Comparison of ENCODE assay signal across 31 mouse cellular contexts in the genomic region with DNA sequence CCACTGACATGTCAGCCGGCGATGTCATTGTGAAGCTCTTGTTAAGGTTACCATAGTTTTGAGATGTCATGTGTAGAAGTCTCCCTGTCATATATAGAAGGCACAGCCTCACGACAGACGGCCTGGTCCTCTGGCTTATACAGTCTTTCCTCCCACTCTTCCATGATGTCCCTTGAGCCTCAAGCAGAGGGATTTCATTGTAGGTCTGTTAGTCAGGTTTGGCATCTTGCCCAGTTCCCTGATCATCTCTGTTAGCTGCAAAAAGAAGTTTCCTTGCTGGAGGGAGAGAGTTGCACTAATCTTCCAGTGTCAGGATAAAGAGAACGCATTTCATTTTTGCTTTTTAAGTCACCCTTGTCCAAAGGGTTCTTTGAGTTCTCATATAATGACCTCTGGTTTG. TPM values are rescaled to one million over a fixed set of nuclear protein-coding genes. Genes with fewer than 3 reads are reported as not detected.
"Had no signal": no experiment of that assay in that cellular context is flagged by ENCODE, and none has a peak within 500 bp of the region (broad histone marks: within the 10 kb centered on the region; RNA-seq: fewer than 3 reads in every experiment).

No protein-coding gene starts in this region.

- H3K27me3 ChIP-seq: hindbrain, embryonic 13.5 days; hindbrain, embryonic 15.5 days; kidney, embryonic 15.5 days; limb, embryonic 13.5 days; limb, embryonic 15.5 days had no signal

- H3K36me3 ChIP-seq: heart, embryonic 12.5 days; hindbrain, embryonic 10.5 days; hindbrain, embryonic 13.5 days; hindbrain, embryonic 15.5 days; kidney, embryonic 15.5 days; limb, embryonic 13.5 days; limb, embryonic 15.5 days; liver, embryonic 12.5 days had no signal

- H3K9ac ChIP-seq: heart, embryonic 12.5 days; hindbrain, embryonic 13.5 days; hindbrain, embryonic 15.5 days; kidney, embryonic 15.5 days; limb, embryonic 13.5 days; limb, embryonic 15.5 days; liver, embryonic 12.5 days; liver, embryonic 14.5 days had no signal

- DNase-seq: gastrocnemius, adult 2 months; gastrocnemius, postnatal 10 days; gastrocnemius, postnatal 25 days; heart, adult 2 months; heart, postnatal 10 days; heart, postnatal 4 days; kidney, adult 11 months; kidney, adult 2 months; kidney, adult 9 months; kidney, postnatal 14 days; kidney, postnatal 36 days; layer of hippocampus, adult 9-11 months; layer of hippocampus, postnatal 36 days had no signal

- H3K4me3 ChIP-seq: gastrocnemius, adult 2 months; heart, adult 2 months; heart, embryonic 12.5 days; hindbrain, embryonic 10.5 days; hindbrain, embryonic 13.5 days; hindbrain, embryonic 15.5 days; kidney, embryonic 15.5 days; limb, embryonic 13.5 days; limb, embryonic 15.5 days; liver, embryonic 12.5 days had no signal

- H3K4me2 ChIP-seq: heart, embryonic 12.5 days; hindbrain, embryonic 13.5 days; hindbrain, embryonic 15.5 days; kidney, embryonic 15.5 days; limb, embryonic 13.5 days; limb, embryonic 15.5 days; liver, embryonic 12.5 days had no signal

- H3K4me1 ChIP-seq: heart, embryonic 12.5 days; hindbrain, embryonic 10.5 days; hindbrain, embryonic 13.5 days; hindbrain, embryonic 15.5 days; kidney, embryonic 15.5 days; limb, embryonic 13.5 days; limb, embryonic 15.5 days; liver, embryonic 12.5 days had no signal

- H3K27ac ChIP-seq: gastrocnemius, adult 2 months; heart, adult 2 months; hindbrain, embryonic 10.5 days; hindbrain, embryonic 13.5 days; hindbrain, embryonic 15.5 days; hindbrain, postnatal 0 days; kidney, embryonic 15.5 days; kidney, postnatal 0 days; limb, embryonic 13.5 days; limb, embryonic 15.5 days; liver, embryonic 12.5 days; liver, embryonic 14.5 days had no signal

- H3K9me3 ChIP-seq: hindbrain, embryonic 10.5 days; hindbrain, embryonic 13.5 days; hindbrain, embryonic 15.5 days; kidney, embryonic 15.5 days; limb, embryonic 15.5 days; liver, embryonic 12.5 days had no signal

- ATAC-seq: hindbrain, postnatal 0 days; intestine, embryonic 16.5 days; liver, embryonic 12.5 days had no signal

RNA-seq across cellular contexts. Expression of gene Thegl, which starts 36.8 kb away (rescaled TPM):
- polyA plus RNA-seq: heart, embryonic 12.5 days; heart, embryonic 14.5 days; heart, embryonic 16.5 days; kidney, adult 2 months; kidney, embryonic 15.5 days; large intestine, adult 2 months; limb, embryonic 11.5 days; limb, embryonic 13.5 days; liver, adult 2 months had no signal

RNA-seq across cellular contexts. Expression of gene Arl9, which starts 48.8 kb away (rescaled TPM):
- polyA plus RNA-seq: heart, adult 2 months; heart, embryonic 12.5 days; heart, embryonic 14.5 days; heart, embryonic 16.5 days; hindbrain, embryonic 10.5 days; hindbrain, embryonic 15.5 days; hindbrain, postnatal 0 days; intestine, embryonic 14.5 days; intestine, embryonic 16.5 days; kidney, postnatal 0 days; limb, embryonic 11.5 days; limb, embryonic 13.5 days; limb, embryonic 15.5 days; liver, embryonic 12.5 days had no signal
